Mouse (Mus musculus) hindbrain, postnatal 0 days (tissue): ENCODE measurements around the gene Gpnmb. TPM values are rescaled to one million over a fixed set of nuclear protein-coding genes. Genes with fewer than 3 reads are reported as not detected.
A peak's percentile ranks its signal among the peaks of the same experiment; 100 is the strongest.

Experiments used
- ATAC-seq: fragments of 200-750 bp; cut with Nextera tagmentation; 2 replicates; pipeline ENCODE4 v1.8.0; 2017; ENCODE audit warnings: mild to moderate bottlenecking, moderate TSS enrichment, moderate library complexity
- DNase-seq: peaks from one replicate; pipeline ENCODE4 v3.0.0-alpha.2; 2015; ENCODE audit warnings: low spot score
- H3K27ac ChIP-seq: fragments of 300-500 bp; sonication (generic); 2 replicates; pipeline ENCODE4 v1.5.1; 2014; ENCODE audit warnings: mild to moderate bottlenecking
- H3K27me3 ChIP-seq: fragments of 300-500 bp; sonication (generic); 2 replicates; pipeline ENCODE4 v1.6.1; 2014; ENCODE audit warnings: low read length, mixed read lengths; ENCODE audit not compliant: insufficient read depth
- H3K36me3 ChIP-seq: fragments of 300-500 bp; sonication (generic); 2 replicates; pipeline ENCODE4 v1.6.1; 2014; ENCODE audit warnings: low read length, mixed read lengths; ENCODE audit not compliant: insufficient read depth
- H3K4me1 ChIP-seq: fragments of 300-500 bp; sonication (generic); 2 replicates; pipeline ENCODE4 v1.6.1; 2014; ENCODE audit warnings: antibody characterized with exemption, low read length, mixed read lengths; ENCODE audit not compliant: insufficient read depth
- H3K4me2 ChIP-seq: fragments of 300-500 bp; sonication (generic); 2 replicates; pipeline ENCODE4 v1.6.1; 2014; ENCODE audit warnings: low read depth, mild to moderate bottlenecking, low read length, moderate library complexity, mixed read lengths
- H3K4me3 ChIP-seq: fragments of 300-500 bp; sonication (generic); 2 replicates; pipeline ENCODE4 v1.5.1; 2014; ENCODE audit warnings: low read length
- H3K9ac ChIP-seq: fragments of 300-500 bp; sonication (generic); replicated peaks from 2 replicates; pipeline ENCODE4 v1.6.1; 2014; ENCODE audit warnings: mild to moderate bottlenecking, low read length, moderate library complexity, mixed read lengths
- H3K9me3 ChIP-seq: fragments of 300-500 bp; sonication (generic); 2 replicates; pipeline ENCODE4 v1.6.1; 2016; ENCODE audit warnings: low read length, mixed read lengths
- CTCF ChIP-seq: IDR thresholded peaks from 2 replicates; pipeline ENCODE4 v1.5.1; 2016; ENCODE audit warnings: antibody characterized with exemption, control low read depth, low read depth
- WGBS: fragments of 180-500 bp; shearing (Covaris S2); extraction: QIAGEN DNeasy Blood & Tissue Kit; methylation state at CpG from one replicate; pipeline ENCODE4 v1.1.7; 2014; 5-methylcytosine and 5-hydroxymethylcytosine counted together
- polyA plus RNA-seq: library from polyadenylated mRNA; unstranded; fragments of >200 nt; fragmentation: Nextera tagmentation; extraction: Ambion mirVana; gene quantifications from 2 replicates; pipeline ENCODE4 v1.2.1, GENCODE M21; 2015
- total RNA-seq: library from RNA; depleted of rRNA; stranded (reverse); fragments of >200 nt; gene quantifications from 2 replicates; pipeline ENCODE4 v1.2.3, GENCODE M21; 2014

The Gpnmb gene
- total and polyA plus RNA-seq, 2 experiments from 2014 or later = 0.45 to 0.89 TPM

DNA sequence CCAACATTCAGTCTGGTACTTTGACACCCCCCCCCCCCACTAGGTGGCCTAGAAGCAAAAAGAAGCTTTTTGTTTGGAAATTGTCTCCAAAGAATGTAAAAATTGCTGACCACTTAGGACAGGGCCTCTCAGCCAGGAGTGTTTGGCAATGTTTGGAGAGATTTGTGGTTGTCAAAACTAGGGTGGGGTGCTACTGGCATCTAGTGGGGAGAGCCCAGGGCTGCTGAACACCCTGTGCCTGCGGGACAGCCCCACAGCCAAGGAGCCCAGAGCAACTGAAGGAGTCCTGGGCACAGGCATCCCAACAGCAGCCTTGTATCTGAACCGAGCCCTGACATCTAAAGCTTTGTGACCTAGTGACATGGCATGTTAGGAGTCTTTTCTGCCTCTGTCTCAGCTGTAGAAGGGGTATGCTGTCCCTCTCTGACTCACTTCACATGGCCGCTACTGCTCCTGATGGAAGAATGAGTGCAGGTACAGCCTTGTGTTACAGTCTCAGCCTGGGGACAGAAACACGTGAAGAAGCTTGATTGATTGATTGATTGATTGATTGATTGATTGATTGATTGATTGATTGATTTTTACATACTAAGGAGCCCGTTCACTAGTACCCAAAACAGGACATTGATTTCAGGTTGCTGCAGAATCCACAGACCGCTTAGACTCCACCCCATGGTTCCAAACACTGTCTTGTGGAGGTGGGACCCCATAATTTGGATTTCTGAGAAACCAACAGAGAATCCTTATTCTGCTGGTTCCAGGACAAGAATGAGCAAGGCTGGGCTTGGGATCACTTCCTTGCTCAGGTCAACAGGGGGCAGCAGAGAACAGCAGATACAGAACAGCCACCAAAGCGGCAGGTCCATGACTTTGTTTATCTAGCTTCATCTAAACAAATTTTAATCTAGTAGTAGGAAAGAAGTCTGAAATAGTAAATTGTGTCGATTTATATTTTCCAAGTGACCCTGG lies 21.0 kb downstream of the Gpnmb start:
- Histone ChIP-seq H3K4me3 (no peak overlapping the region), H3K27me3 (no peaks in the 10 kb centered on the region), H3K9me3 (no peaks in the 10 kb centered on the region), H3K4me2 (no peak overlapping the region), H3K4me1 (peaks cover 5% of the 10 kb centered on the region; the same call in 1 of the 2 replicates), H3K27ac (no peak overlapping the region), H3K36me3 (no peaks in the 10 kb centered on the region), H3K9ac (no peak overlapping the region)
- peak; percentile 36 for ATAC-seq
- TF ChIP-seq CTCF = peak; percentile 92
- peak; percentile 86 for DNase-seq
- WGBS = 34% methylated on average over 8 of the region's 8 CpGs

DNA sequence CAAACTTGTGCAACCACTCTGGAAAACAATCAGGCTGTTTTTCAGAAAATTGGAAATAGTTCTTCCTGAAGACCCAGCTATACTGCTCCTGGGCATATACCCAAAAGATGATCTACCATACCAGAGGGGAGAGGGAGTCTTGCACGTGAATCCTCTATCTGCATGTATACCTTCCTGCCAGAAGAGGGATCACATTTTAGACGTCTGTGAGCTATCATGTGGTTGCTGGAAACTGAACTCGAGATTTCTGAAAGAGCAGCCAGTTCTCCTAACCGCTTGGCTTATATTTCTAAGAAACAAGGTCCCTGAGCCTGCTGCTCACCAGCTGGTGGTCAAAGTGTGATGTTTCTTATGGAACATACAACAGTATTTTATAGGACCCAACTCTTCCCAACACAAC lies 32.0 kb downstream of the Gpnmb start:
- no peaks in the 10 kb centered on the region for H3K9me3 ChIP-seq
- DNase-seq (no peak), ATAC-seq (no peak)
- no peak overlapping the region for H3K27ac ChIP-seq
- TF ChIP-seq CTCF = no peak
- H3K36me3 ChIP-seq = no peaks in the 10 kb centered on the region
- no peak overlapping the region for H3K4me3 ChIP-seq
- no peak overlapping the region for H3K4me2 ChIP-seq
- no peak overlapping the region for H3K9ac ChIP-seq
- 45% methylated on average over 4 of the region's 4 CpGs for WGBS
- no peaks in the 10 kb centered on the region for H3K4me1 ChIP-seq
- H3K27me3 ChIP-seq = no peaks in the 10 kb centered on the region

DNA sequence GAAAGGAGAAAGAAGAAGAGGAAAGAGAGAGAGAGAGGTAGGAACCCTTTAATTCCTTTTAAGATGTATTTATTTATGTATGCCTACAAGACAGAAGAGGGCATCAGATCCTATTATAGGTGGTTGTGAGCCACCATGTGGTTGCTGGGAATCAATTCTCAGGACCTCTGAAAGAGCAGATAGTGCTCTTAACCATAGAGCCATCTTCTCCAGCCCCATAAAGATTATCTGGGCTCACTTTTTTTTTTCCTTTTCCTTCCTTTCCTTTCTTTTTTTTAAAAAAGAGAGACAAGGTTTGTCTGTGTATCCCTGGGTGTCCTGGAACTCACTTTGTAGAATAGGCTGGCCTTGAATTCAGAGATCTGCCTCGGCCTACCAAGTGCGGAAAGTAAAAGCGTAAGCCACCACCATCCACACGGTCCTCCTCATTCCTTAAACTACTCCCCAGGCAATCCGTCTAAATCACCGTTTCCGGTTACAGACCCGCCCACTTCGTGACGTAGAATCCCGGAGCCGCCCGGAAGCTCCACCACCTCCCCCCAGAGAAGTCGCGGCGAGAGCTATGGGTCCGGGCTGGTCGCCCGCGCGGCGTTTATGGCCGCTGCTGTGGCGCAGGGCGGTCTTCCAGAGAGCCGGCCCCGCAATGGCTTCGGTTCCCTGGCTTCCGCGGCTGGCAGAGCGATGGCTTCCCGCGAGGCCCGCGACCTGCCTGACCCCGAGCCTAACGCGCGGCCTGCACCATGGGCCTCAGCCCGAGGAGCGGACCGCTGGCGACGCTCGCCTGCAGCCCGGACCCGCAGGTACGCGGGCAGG lies 37.2 kb downstream of the Gpnmb start, which contains the start of gene Malsu1:
Gene Malsu1, plus strand, starts transcription at position 492 of the 813 bp plus-strand sequence.
- peak; percentile 99 for ATAC-seq
- WGBS = under 1% methylated on average over 49 of the region's 49 CpGs
- TF ChIP-seq CTCF = peak; percentile 33

DNA sequence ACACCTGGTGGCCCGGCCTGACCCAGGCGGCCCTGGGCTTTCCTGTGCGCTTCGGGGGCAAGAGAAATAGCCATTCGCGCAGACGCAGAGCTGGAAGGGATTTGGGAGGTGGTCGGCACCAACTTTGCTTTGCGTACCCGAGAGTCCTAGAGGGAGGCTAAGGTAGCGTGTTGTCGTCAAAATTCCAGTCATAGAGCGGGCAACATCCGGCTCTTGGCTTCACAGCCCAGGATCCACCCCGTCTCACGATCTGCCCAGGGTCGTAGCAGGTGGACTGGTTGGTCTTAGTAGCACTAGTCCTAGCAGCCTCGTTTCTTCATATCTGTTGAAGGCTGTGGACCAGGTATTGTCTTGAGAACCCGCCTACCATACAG lies 37.8 kb downstream of the Gpnmb start:
- under 1% methylated on average over 19 of the region's 19 CpGs for WGBS
- Histone ChIP-seq H3K27ac (peak overlapping the region; percentile 82), H3K36me3 (no peaks in the 10 kb centered on the region), H3K9ac (peak overlapping the region; percentile 93), H3K27me3 (no peaks in the 10 kb centered on the region), H3K4me1 (peaks cover 10% of the 10 kb centered on the region; the same call in 1 of the 2 replicates), H3K4me2 (peak overlapping the region; percentile 61), H3K9me3 (no peaks in the 10 kb centered on the region), H3K4me3 (peak overlapping the region; percentile 99)
- TF ChIP-seq CTCF = no peak
- DNase-seq (peak; percentile 37), ATAC-seq (peak; percentile 73)

More for the DNA sequence above, 37.2 kb downstream of the Gpnmb start, which contains the start of gene Malsu1:
- Histone ChIP-seq H3K27me3 (no peaks in the 10 kb centered on the region), H3K9me3 (no peaks in the 10 kb centered on the region), H3K36me3 (no peaks in the 10 kb centered on the region), H3K4me3 (peak within 1 kb of the TSS; percentile 99), H3K4me1 (peaks cover 10% of the 10 kb centered on the region; the same call in 1 of the 2 replicates), H3K9ac (peak within 1 kb of the TSS; percentile 93), H3K4me2 (peak within 1 kb of the TSS; percentile 61), H3K27ac (peak within 1 kb of the TSS; percentile 82)
- DNase-seq = peak; percentile 97

DNA sequence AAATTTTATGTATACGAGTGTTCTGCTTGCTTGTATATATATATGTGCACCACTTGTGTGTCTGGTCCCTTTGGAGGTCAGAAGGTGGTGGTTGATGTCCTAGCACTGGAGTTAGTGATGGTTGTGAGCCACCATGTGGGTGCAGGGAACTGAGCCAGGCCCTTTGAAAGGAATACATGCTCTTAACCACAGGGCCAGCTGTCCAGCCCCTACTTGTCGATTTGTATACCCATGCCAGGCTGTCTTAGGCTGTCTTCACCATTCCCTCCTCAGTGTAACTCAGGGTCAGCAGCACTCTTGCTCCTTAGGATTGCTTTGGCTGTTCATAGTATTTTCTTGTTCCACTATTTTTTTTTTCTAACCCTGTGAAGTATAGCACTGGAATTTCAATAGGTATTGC lies 41.5 kb downstream of the Gpnmb start:
- Histone ChIP-seq H3K4me2 (no peak overlapping the region), H3K27me3 (no peaks in the 10 kb centered on the region), H3K4me3 (no peak overlapping the region), H3K27ac (no peak overlapping the region), H3K9ac (no peak overlapping the region), H3K4me1 (peaks cover 10% of the 10 kb centered on the region; the same call in 1 of the 2 replicates), H3K36me3 (no peaks in the 10 kb centered on the region), H3K9me3 (no peaks in the 10 kb centered on the region)
- 81% methylated on average over 2 of the region's 2 CpGs for WGBS
- TF ChIP-seq CTCF = no peak
- DNase-seq (no peak), ATAC-seq (no peak)

DNA sequence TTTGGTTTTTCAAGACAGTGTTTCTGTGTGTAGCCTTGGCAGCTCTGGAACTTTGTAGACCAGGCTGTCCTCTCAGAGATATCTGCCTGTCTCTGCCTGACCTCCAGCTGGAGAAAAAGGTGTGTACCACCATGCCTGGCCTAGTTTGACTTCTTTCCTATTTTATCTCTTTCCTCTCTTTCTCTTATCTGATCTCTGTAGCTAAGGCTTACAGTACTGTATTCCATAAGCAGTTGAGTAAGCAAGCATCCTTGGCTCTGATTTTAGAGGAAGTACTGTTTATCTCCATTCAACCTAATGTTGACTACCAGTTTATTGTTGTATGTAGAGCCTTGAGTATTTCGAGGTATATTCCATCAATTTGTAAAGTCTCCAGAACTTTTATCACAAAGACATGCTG lies 43.0 kb downstream of the Gpnmb start:
- H3K36me3 ChIP-seq = peaks cover 13% of the 10 kb centered on the region; the same call in 1 of the 2 replicates
- no peaks in the 10 kb centered on the region for H3K27me3 ChIP-seq
- DNase-seq (no peak), ATAC-seq (no peak)
- no peak overlapping the region for H3K27ac ChIP-seq
- no peak overlapping the region for H3K4me3 ChIP-seq
- TF ChIP-seq CTCF = no peak
- 87% methylated on average over 1 of the region's 1 CpGs for WGBS
- H3K9ac ChIP-seq = no peak overlapping the region
- H3K4me1 ChIP-seq = peaks cover 10% of the 10 kb centered on the region; the same call in 1 of the 2 replicates
- H3K4me2 ChIP-seq = no peak overlapping the region
- no peaks in the 10 kb centered on the region for H3K9me3 ChIP-seq
